Mouse (Mus musculus) left cerebral cortex, postnatal 14 days (tissue): ENCODE data around the gene Ndufa11. TPM values are rescaled to one million over a fixed set of nuclear protein-coding genes. Genes with fewer than 3 reads are reported as not detected.

ENCODE experiments used
- total RNA-seq, 2 experiments: library from RNA; stranded (reverse); gene quantifications; 2 replicates each; pipeline ENCODE4 v1.2.3; 2021

The Ndufa11 gene
- total RNA-seq, 2 experiments from 2014 or later: 227 to 229 TPM

Other genes with a start within 250 kb of the Ndufa11 start
- 100 to 1,000 TPM; 644 to 661 TPM for gene Ptprs, start 241.3 kb upstream of the Ndufa11 start, total RNA-seq
- not detected for gene Znrf4, start 205.3 kb upstream of the Ndufa11 start, total RNA-seq
- gene Gm20219, start 163.4 kb upstream of the Ndufa11 start, total RNA-seq: 1 to 10 TPM; 1.1 to 1.8 TPM
- gene Safb2, start 133.2 kb upstream of the Ndufa11 start, total RNA-seq: 100 to 1,000 TPM; 100 to 111 TPM
- gene Safb, start 132.9 kb upstream of the Ndufa11 start, total RNA-seq: 100 to 1,000 TPM; 136 to 137 TPM
- gene 2410015M20Rik, start 108.0 kb upstream of the Ndufa11 start, total RNA-seq: 100 to 1,000 TPM; 168 to 176 TPM
- 100 to 1,000 TPM; 342 to 390 TPM for gene Rpl36, start 104.4 kb upstream of the Ndufa11 start, total RNA-seq
- gene Lonp1, start 90.9 kb upstream of the Ndufa11 start, total RNA-seq: 10 to 100 TPM; 65.6 to 66.7 TPM
- gene Catsperd, start 89.6 kb upstream of the Ndufa11 start, total RNA-seq: under 1 TPM; 0.49 to 0.62 TPM
- 10 to 100 TPM; 87.2 to 92.9 TPM for gene Ranbp3, start 44.5 kb upstream of the Ndufa11 start, total RNA-seq
- 1 to 10 TPM; 7.8 to 8.0 TPM for gene Vmac, start 255 bp downstream of the Ndufa11 start, total RNA-seq
- gene Nrtn, start 39.8 kb downstream of the Ndufa11 start, total RNA-seq: 1 to 10 TPM; 2.6 to 4.5 TPM
- 10 to 100 TPM; 66.2 to 75.0 TPM for gene Dus3l, start 47.0 kb downstream of the Ndufa11 start, total RNA-seq
- under 1 TPM; 0.51 to 0.94 TPM for gene Prr22, start 52.5 kb downstream of the Ndufa11 start, total RNA-seq
- 1 to 10 TPM; 2.1 to 2.4 TPM for gene Rfx2, start 113.2 kb downstream of the Ndufa11 start, total RNA-seq
- not detected for gene Acsbg2, start 156.7 kb downstream of the Ndufa11 start, total RNA-seq
- under 1 TPM in 1 of 2 experiments, not detected in 1; 0.18 TPM for gene 1700061G19Rik, start 157.7 kb downstream of the Ndufa11 start, total RNA-seq
- 10 to 100 TPM; 66.8 to 67.9 TPM for gene Mllt1, start 217.6 kb downstream of the Ndufa11 start, total RNA-seq